Mouse (Mus musculus) cerebellum, adult 2 months (tissue): ENCODE measurements around the gene Trappc10.

Experiments
- CTCF ChIP-seq: fragments of 200-500 bp; IDR thresholded peaks from 2 replicates; pipeline ENCODE4 v1.5.1; 2011; ENCODE audit warnings: low read depth, mild to moderate bottlenecking, control low read depth, low read length, moderate library complexity, borderline replicate concordance; ENCODE audit not compliant: insufficient read depth
- POLR2A ChIP-seq: fragments of 200-500 bp; IDR thresholded peaks from 2 replicates; pipeline ENCODE4 v1.6.1; 2011; ENCODE audit warnings: low read length, control low read depth, borderline replicate concordance; ENCODE audit not compliant: insufficient read depth

DNA sequence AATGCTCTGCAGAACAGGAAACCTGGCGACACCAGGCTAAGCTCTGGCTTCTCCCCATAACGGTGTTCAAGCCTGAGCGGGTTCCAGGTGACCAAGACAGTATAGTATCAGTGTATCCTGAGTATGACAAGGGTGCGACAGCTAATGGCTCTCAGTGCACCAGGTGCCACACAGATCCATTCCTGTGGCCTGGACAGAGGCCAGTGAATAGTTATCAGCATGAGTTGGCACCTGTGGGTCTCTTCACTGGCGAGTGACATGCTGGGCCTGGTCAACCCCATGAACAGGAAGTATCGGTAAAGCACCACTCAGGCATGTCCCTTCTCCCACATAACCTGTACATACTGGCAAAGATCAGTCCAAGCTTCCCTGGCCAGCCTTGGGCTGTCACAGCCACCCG lies 73.4 kb downstream of the Trappc10 start:
- no peak for TF ChIP-seq POLR2A
- TF ChIP-seq CTCF = no peak
